Mouse (Mus musculus) G1E-ER4 (cell line): Measurements from ENCODE around the gene Slc25a39. TPM values are rescaled to one million over a fixed set of nuclear protein-coding genes. Genes with fewer than 3 reads are reported as not detected.

Source experiments
- GATA1 ChIP-seq: IDR thresholded peaks from one replicate; pipeline ENCODE4 v1.8.0; 2012; ENCODE audit warnings: low read length, inconsistent platforms
- polyA plus RNA-seq: library from polyadenylated mRNA; stranded (reverse); fragments of >175 nt; gene quantifications from 2 replicates; pipeline ENCODE4 v1.2.3, GENCODE M21; 2012

The Slc25a39 gene
- polyA plus RNA-seq, 1 experiment, result 260 TPM

DNA sequence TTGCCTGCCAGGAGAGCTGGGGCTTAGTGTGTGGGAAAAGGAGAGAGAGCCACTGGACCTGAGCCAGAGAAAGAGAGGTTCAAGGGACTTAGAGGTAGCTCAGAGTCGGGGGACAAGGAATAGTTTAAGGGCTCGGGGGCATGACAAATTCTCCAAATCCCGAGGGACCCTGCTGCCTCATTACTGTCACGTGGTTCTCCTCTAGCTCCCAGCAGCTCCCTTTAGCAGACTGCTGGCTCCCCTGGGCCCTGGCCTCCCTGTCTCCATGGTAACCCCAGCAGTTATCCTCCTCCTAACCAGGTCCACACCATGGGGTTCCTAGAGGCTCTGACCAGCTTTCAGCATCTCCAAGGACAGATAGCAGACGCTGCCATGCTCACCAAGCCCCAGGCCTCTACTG, 12.5 kb downstream of the Slc25a39 start:
- no peak for TF ChIP-seq GATA1

DNA sequence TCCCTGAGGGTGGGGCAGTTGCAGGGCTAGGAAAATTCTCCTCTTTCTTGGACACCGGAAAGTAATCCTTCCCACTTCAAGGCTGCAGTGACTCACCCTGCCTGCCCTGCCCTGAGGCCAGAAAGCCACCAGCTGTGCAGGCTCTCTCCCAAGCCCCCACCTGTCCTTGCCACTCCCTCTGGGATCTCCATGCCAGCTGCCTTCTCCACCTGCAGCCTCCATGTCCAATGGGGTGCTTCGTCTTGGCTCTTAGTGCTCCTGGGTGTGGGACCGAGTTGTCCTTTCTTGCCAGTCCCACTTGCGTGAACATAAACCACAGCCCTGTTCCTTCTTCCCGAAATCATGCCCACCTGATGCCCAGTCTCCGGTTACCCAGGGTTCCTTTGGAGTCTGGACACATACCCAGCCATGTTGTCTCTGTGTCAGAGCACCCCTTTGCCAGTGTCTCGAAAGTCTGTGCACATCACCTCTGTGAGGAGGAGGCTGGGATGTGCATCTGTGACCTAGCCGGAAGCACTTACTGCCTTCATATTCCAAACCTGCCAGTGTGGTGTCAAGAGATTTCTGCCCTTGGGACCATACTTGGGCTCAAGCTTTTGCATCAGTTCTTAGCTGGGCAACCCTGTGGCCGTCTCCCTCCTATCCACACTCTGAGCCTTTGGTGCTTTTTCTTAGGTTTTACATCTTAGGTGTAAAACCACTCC, 13.2 kb downstream of the Slc25a39 start:
- TF ChIP-seq GATA1, result no peak

DNA sequence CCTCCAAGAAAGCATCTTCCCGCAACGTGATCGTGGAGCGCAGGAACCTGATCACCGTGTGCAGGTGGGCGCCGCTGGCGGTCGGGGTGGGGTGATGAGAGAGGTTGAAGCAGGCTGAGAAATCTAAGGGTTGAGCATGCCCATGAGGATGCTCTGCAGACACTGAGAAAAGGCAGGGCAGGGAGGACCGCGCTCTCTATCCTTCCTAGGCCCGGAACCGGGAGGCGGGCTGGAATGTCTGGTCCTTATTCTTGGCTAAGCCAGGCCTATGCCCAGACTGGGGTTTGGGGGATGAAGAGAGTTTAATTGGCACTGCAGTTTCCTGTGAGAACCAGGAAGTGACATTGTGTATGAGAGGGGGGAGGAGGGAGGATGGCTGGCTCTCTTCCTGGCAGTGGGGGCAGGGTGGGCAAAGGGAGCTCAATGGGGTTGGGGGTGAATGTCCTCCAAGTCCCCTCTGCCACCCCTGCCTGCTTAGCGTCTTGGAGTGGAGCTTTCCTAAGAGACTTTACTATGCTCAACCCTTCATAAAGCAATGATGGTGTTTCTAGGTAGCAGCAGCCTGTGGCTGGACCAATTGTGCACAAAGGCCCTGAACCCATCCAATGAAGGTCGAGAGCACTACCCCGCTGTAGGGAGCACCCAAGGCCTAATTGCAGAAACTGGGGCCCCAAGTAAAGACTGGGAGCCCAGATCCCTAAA, 13.9 kb downstream of the Slc25a39 start:
- no peak for TF ChIP-seq GATA1

- no peak for TF ChIP-seq GATA1
These were observed 14.5 kb downstream of the Slc25a39 start, which contains the start of gene Rundc3a for GRCm38 (mm10) chr11:102393238-102393634. Gene Rundc3a, plus strand, starts transcription at chr11:102393403.

- no peak for TF ChIP-seq GATA1
These were observed 15.1 kb downstream of the Slc25a39 start for GRCm38 (mm10) chr11:102392441-102393237.

- no peak for TF ChIP-seq GATA1
These were observed 21.6 kb downstream of the Slc25a39 start for GRCm38 (mm10) chr11:102386121-102386520.

DNA sequence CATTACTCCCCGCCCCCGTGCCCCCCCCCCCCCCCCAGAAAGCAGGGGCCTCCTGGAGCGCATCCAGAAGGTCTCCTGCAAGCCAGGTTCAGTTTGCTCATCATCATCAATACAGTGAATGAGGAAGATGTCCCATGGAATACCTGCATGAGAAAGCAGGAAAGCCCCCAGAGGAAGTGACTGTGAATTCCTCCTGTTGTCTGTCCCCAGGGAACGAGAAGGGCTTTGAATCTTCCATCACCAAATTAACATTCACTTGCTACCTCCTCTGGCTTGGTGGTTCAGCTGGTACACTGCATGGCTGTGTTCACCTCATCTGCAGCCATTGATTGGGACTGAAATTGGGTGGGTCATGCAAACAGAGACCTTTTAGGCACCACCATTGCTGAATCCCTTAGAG, 22.7 kb downstream of the Slc25a39 start:
- no peak for TF ChIP-seq GATA1

GRCm38 (mm10) chr11:102384418-102384817, 23.3 kb downstream of the Slc25a39 start:
- no peak for TF ChIP-seq GATA1

DNA sequence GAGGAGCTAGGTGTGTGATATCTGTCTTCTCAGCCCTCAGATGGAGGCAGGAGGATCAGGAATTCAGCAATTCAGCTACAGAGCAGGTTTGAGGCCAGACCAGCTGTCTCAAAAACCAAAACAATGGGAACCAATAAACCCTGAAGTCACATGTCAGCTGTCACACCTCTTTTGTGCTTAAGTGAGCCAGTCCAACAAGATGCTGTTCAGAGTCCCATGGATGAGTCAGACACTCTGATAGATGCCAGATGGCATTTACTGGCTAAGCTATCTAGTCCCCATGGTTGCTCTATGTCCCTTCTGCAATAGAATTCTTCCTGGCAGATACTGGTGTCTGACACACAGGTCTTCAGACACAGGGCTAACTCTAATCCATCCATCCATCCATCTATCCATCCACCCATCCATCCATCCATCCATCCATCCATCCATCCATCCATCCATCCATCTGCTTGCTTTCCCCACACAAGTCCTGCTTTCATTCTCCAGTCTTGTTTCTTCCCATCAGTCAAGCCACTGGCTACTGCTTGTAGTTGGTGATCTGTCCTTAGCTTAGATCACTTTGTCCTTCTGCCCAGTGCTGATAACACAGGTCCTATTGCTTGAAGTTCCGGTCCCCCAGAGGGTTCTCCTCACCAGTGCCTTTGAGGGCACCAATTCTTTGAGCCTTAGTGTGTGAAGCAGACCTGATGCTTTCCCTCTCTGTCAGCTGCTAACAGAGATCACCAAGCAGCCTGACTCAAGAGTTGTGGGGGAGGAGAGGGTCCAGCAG, 24.2 kb downstream of the Slc25a39 start:
- no peak for TF ChIP-seq GATA1

DNA sequence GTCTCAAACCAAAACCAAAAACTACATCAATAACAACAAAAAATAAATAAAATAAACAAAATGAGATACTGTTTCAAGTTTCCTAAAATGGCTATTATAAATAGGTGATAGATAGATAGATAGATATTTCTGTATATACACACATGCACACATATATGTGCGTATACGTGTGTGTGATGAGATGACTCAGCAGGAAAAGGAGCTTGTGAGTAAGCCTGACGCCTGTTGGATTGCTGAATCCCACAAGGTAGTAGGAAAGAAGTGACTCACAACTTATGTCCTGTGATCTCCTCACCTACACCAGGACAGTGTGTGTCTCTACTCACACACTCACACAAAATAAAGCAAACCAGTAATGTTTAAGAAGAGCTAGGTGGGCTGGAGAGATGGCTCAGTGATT, 25.0 kb downstream of the Slc25a39 start:
- TF ChIP-seq GATA1, result no peak

GRCm38 (mm10) chr11:102381341-102382100, 26.2 kb downstream of the Slc25a39 start:
- TF ChIP-seq GATA1, result no peak

GRCm38 (mm10) chr11:102380091-102380490, 27.7 kb downstream of the Slc25a39 start:
- no peak for TF ChIP-seq GATA1

DNA sequence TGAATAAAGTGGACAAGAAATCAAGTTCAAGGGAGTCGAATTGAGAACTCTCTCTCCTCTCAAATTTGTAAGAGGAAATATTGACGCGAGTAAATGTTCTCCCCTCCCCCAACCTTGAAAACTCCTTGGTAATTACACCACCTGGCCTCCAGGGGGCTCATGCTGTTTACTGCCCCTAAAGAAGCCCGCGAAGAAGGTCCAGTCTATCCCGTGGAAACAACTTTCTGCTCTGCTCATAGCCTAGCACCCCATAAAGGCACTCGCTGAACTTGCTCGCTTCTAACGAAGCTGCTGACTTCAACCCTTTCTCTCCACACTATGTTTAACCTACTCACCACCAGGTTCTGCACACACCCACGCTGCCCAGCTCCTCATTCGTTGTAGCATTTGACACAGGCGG, 30.6 kb downstream of the Slc25a39 start:
- no peak for TF ChIP-seq GATA1

- no peak for TF ChIP-seq GATA1
These were observed 31.4 kb downstream of the Slc25a39 start for GRCm38 (mm10) chr11:102376196-102376835.
